16 mouse cellular contexts compared by ENCODE assay signal in genomic region chr11:76294078-76294477, GRCm38 (mm10). TPM values are rescaled to one million over a fixed set of nuclear protein-coding genes. Genes with fewer than 3 reads are reported as not detected.
DNase-seq lines count a peak whose midpoint lies in the region; ATAC-seq and TF ChIP-seq lines count a peak whose summit lies in the region.
"Had no signal": no experiment of that assay in that cellular context is flagged by ENCODE, and none has a peak within 500 bp of the region (broad histone marks: within the 10 kb centered on the region; RNA-seq: fewer than 3 reads in every experiment).

No protein-coding gene starts in this region.

- H3K4me1 ChIP-seq in forebrain, embryonic 12.5 days = peaks cover 84% of the 10 kb centered on the region
- peaks cover 60% of the 10 kb centered on the region for H3K4me1 ChIP-seq in forebrain, embryonic 15.5 days
- H3K4me1 ChIP-seq in kidney, postnatal 0 days (replicated peaks; ENCODE audit: insufficient read depth, low read length) = peaks cover 29% of the 10 kb centered on the region
- H3K4me1 ChIP-seq in hindbrain, embryonic 13.5 days (replicated peaks) = peaks cover 75% of the 10 kb centered on the region
- no peaks in the 10 kb centered on the region for H3K4me1 ChIP-seq in liver, postnatal 0 days (ENCODE audit: insufficient read depth)

- H3K9ac ChIP-seq in forebrain, embryonic 12.5 days = no peak overlapping the region
- H3K9ac ChIP-seq in forebrain, embryonic 15.5 days (replicated peaks) = no peak overlapping the region
- H3K9ac ChIP-seq in kidney, postnatal 0 days (ENCODE audit: low read depth, low read length) = no peak overlapping the region
- no peak overlapping the region for H3K9ac ChIP-seq in hindbrain, embryonic 13.5 days
- H3K9ac ChIP-seq in liver, postnatal 0 days (replicated peaks) = no peak overlapping the region
- H3K9ac ChIP-seq: limb, embryonic 13.5 days; neural tube, embryonic 12.5 days had no signal

- WGBS in forebrain, embryonic 12.5 days = 24% methylated on average over 5 of the region's 5 CpGs
- 26% methylated on average over 5 of the region's 5 CpGs for WGBS in forebrain, embryonic 15.5 days
- 54% methylated on average over 5 of the region's 5 CpGs for WGBS in kidney, postnatal 0 days
- WGBS in hindbrain, embryonic 13.5 days = 46% methylated on average over 5 of the region's 5 CpGs
- 65% methylated on average over 5 of the region's 5 CpGs for WGBS in liver, postnatal 0 days (ENCODE audit: insufficient replicate concordance)

- H3K27me3 ChIP-seq in forebrain, embryonic 12.5 days = no peaks in the 10 kb centered on the region
- H3K27me3 ChIP-seq in forebrain, embryonic 15.5 days = no peaks in the 10 kb centered on the region
- H3K27me3 ChIP-seq in kidney, postnatal 0 days (ENCODE audit: insufficient read depth, low read length) = no peaks in the 10 kb centered on the region
- no peaks in the 10 kb centered on the region for H3K27me3 ChIP-seq in hindbrain, embryonic 13.5 days
- no peaks in the 10 kb centered on the region for H3K27me3 ChIP-seq in liver, postnatal 0 days (ENCODE audit: insufficient read depth, low read length)
- H3K27me3 ChIP-seq: limb, embryonic 13.5 days; neural tube, embryonic 12.5 days had no signal

- H3K4me2 ChIP-seq in forebrain, embryonic 12.5 days = no peak overlapping the region
- H3K4me2 ChIP-seq in forebrain, embryonic 15.5 days (replicated peaks) = no peak overlapping the region
- H3K4me2 ChIP-seq in kidney, postnatal 0 days (ENCODE audit: low read length) = no peak overlapping the region
- no peak overlapping the region for H3K4me2 ChIP-seq in hindbrain, embryonic 13.5 days
- H3K4me2 ChIP-seq in liver, postnatal 0 days (ENCODE audit: low read depth, low read length) = no peak overlapping the region
- H3K4me2 ChIP-seq: limb, embryonic 13.5 days; neural tube, embryonic 12.5 days had no signal

- TF ChIP-seq CTCF in kidney, postnatal 0 days (IDR thresholded peaks at IDR 0.05; ENCODE audit: low read depth) = no peak
- no peak for TF ChIP-seq CTCF in brain, embryonic 14.5 days (IDR thresholded peaks at IDR 0.05; ENCODE audit: borderline replicate concordance, extremely low read depth, insufficient read depth, insufficient read length)
- no peak for TF ChIP-seq CTCF in liver, postnatal 0 days (IDR thresholded peaks at IDR 0.05; ENCODE audit: low read depth)

- H3K36me3 ChIP-seq in forebrain, embryonic 12.5 days (replicated peaks) = no peaks in the 10 kb centered on the region
- H3K36me3 ChIP-seq in forebrain, embryonic 15.5 days = no peaks in the 10 kb centered on the region
- H3K36me3 ChIP-seq in kidney, postnatal 0 days (ENCODE audit: insufficient read depth, low read length) = no peaks in the 10 kb centered on the region
- H3K36me3 ChIP-seq in hindbrain, embryonic 13.5 days = no peaks in the 10 kb centered on the region; the same call in 1 of the 2 replicates
- H3K36me3 ChIP-seq in liver, postnatal 0 days (replicated peaks; ENCODE audit: insufficient read depth, low read length) = no peaks in the 10 kb centered on the region
- H3K36me3 ChIP-seq: limb, embryonic 13.5 days; neural tube, embryonic 12.5 days had no signal

- H3K4me3 ChIP-seq in forebrain, embryonic 12.5 days (replicated peaks) = no peak overlapping the region
- no peak overlapping the region for H3K4me3 ChIP-seq in forebrain, embryonic 15.5 days
- no peak overlapping the region for H3K4me3 ChIP-seq in kidney, postnatal 0 days (replicated peaks; ENCODE audit: low read depth, low read length)
- no peak overlapping the region for H3K4me3 ChIP-seq in hindbrain, embryonic 13.5 days
- no peak overlapping the region for H3K4me3 ChIP-seq in liver, postnatal 0 days (ENCODE audit: low read depth, low read length)
- H3K4me3 ChIP-seq: heart, adult 2 months; limb, embryonic 13.5 days; megakaryocyte, embryonic 14.5 days; neural tube, embryonic 12.5 days had no signal

- H3K9me3 ChIP-seq in forebrain, embryonic 12.5 days = no peaks in the 10 kb centered on the region
- H3K9me3 ChIP-seq in forebrain, embryonic 15.5 days = no peaks in the 10 kb centered on the region
- H3K9me3 ChIP-seq in kidney, postnatal 0 days (replicated peaks; ENCODE audit: low read length) = no peaks in the 10 kb centered on the region
- no peaks in the 10 kb centered on the region for H3K9me3 ChIP-seq in hindbrain, embryonic 13.5 days
- no peaks in the 10 kb centered on the region for H3K9me3 ChIP-seq in liver, postnatal 0 days (ENCODE audit: low read length)
- H3K9me3 ChIP-seq: limb, embryonic 13.5 days; neural tube, embryonic 12.5 days had no signal

- H3K27ac ChIP-seq in forebrain, embryonic 12.5 days = peak overlapping the region; percentile 75
- no peak overlapping the region for H3K27ac ChIP-seq in forebrain, embryonic 15.5 days (replicated peaks)
- H3K27ac ChIP-seq in kidney, postnatal 0 days = peak overlapping the region; percentile 34; the same call in 1 of the 2 replicates
- peak overlapping the region; percentile 82; the same call in 1 of the 2 replicates for H3K27ac ChIP-seq in hindbrain, embryonic 13.5 days
- H3K27ac ChIP-seq in liver, postnatal 0 days (ENCODE audit: low read depth) = no peak overlapping the region
- H3K27ac ChIP-seq: neural tube, embryonic 12.5 days had no signal

- TF ChIP-seq POLR2A in brain, embryonic 14.5 days (IDR thresholded peaks at IDR 0.05; ENCODE audit: borderline replicate concordance, extremely low read depth, insufficient read depth, insufficient read length, poor library complexity, severe bottlenecking) = no peak

- ATAC-seq in forebrain, embryonic 12.5 days (ENCODE audit: low FRiP score) = no peak; the same call in 1 of the 2 replicates
- ATAC-seq in forebrain, embryonic 15.5 days (replicated peaks) = no peak
- no peak for ATAC-seq in kidney, postnatal 0 days (replicated peaks; ENCODE audit: low FRiP score, low read depth)
- no peak for ATAC-seq in hindbrain, embryonic 13.5 days (ENCODE audit: low FRiP score)
- no peak for ATAC-seq in liver, postnatal 0 days

- TF ChIP-seq EP300 in liver, postnatal 0 days (IDR thresholded peaks at IDR 0.05; ENCODE audit: low read depth) = no peak

- DNase-seq in kidney, postnatal 0 days (ENCODE audit: low spot score) = no peak
- no peak for DNase-seq in kidney, postnatal 25 days
- DNase-seq in brain, embryonic 14.5 days (ENCODE audit: low read depth) = peak; percentile 66
- DNase-seq in urinary bladder, postnatal 14 days (ENCODE audit: low spot score) = no peak
- DNase-seq in liver, postnatal 0 days = no peak
- DNase-seq: heart, adult 2 months; kidney, postnatal 14 days; layer of hippocampus, postnatal 36 days; lung, adult 2 months; thymus, postnatal 14 days had no signal

RNA-seq across cellular contexts. Expression of gene Glod4, which starts 50.6 kb away (rescaled TPM):
- 123 and 125 TPM in 2 replicates for polyA plus RNA-seq in forebrain, embryonic 12.5 days (2016; fragmentation: Nextera tagmentation; extraction: Ambion mirVana)
- polyA plus RNA-seq in forebrain, embryonic 15.5 days (2015; fragmentation: Nextera tagmentation; extraction: Ambion mirVana) = 118 and 120 TPM in 2 replicates
- polyA plus RNA-seq in kidney, postnatal 0 days (2015; fragmentation: Nextera tagmentation; extraction: Ambion mirVana) = 131 and 132 TPM in 2 replicates
- polyA plus RNA-seq in brain, embryonic 14.5 days (2012; rRNA removed) = 31.5 and 41.0 TPM in 2 replicates
- polyA plus RNA-seq in hindbrain, embryonic 13.5 days (2015; fragmentation: Nextera tagmentation; extraction: Ambion mirVana) = 121 and 124 TPM in 2 replicates
- polyA plus RNA-seq in liver, postnatal 0 days (2015; fragmentation: Nextera tagmentation; extraction: Ambion mirVana) = 41.8 and 43.6 TPM in 2 replicates

RNA-seq across cellular contexts. Expression of gene Mrm3, which starts 50.6 kb away (rescaled TPM):
- polyA plus RNA-seq in forebrain, embryonic 12.5 days (2016; fragmentation: Nextera tagmentation; extraction: Ambion mirVana) = 20.0 and 22.2 TPM in 2 replicates
- 20.2 and 22.2 TPM in 2 replicates for polyA plus RNA-seq in forebrain, embryonic 15.5 days (2015; fragmentation: Nextera tagmentation; extraction: Ambion mirVana)
- 20.8 and 21.2 TPM in 2 replicates for polyA plus RNA-seq in kidney, postnatal 0 days (2015; fragmentation: Nextera tagmentation; extraction: Ambion mirVana)
- 11.6 and 12.9 TPM in 2 replicates for polyA plus RNA-seq in brain, embryonic 14.5 days (2012; rRNA removed)
- polyA plus RNA-seq in hindbrain, embryonic 13.5 days (2015; fragmentation: Nextera tagmentation; extraction: Ambion mirVana) = 20.0 and 20.4 TPM in 2 replicates
- polyA plus RNA-seq in liver, postnatal 0 days (2015; fragmentation: Nextera tagmentation; extraction: Ambion mirVana) = 13.9 and 14.8 TPM in 2 replicates

Comparison
In these comparisons a context has a peak if more than half of its experiments do, and no peak if none do; other contexts are left out.
1. H3K27ac ChIP-seq: peak in forebrain, embryonic 12.5 days (single experiment), kidney, postnatal 0 days (single experiment) and hindbrain, embryonic 13.5 days (single experiment); none in forebrain, embryonic 15.5 days (single experiment) and liver, postnatal 0 days (single experiment).